Comparison of ENCODE assay signal across 28 mouse cellular contexts in the genomic region with DNA sequence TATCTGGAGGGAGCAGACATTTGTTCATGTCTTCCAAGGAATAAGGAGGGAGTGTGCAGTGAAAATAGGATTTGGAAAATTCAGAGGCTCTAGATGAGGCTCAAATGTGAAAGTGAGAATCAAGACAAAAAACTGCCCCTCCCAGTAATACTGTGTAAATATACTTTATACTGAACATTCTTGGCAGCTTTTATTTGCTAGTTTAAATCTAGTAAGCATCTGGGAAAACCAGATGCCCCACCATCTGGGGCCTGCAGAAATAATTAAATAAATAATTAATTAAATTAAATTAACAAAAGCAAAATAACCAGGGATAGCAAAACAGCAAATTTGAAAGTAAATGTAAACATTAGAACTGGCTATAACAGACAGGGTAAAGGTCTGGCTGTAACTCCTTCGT.
"Had no signal": no experiment of that assay in that cellular context is flagged by ENCODE, and none has a peak within 500 bp of the region (broad histone marks: within the 10 kb centered on the region; RNA-seq: fewer than 3 reads in every experiment).

No protein-coding gene starts in this region.

- H3K9me3 ChIP-seq: heart, embryonic 13.5 days; heart, embryonic 15.5 days; hindbrain, embryonic 13.5 days; hindbrain, embryonic 15.5 days; kidney, embryonic 15.5 days; limb, embryonic 13.5 days; limb, embryonic 15.5 days; liver, embryonic 12.5 days had no signal

- H3K27me3 ChIP-seq: heart, embryonic 13.5 days; heart, embryonic 15.5 days; hindbrain, embryonic 13.5 days; hindbrain, embryonic 15.5 days; kidney, embryonic 15.5 days; limb, embryonic 13.5 days; limb, embryonic 15.5 days; liver, embryonic 12.5 days had no signal

- ATAC-seq: hindbrain, postnatal 0 days; intestine, embryonic 16.5 days; liver, embryonic 12.5 days had no signal

- H3K4me1 ChIP-seq: heart, embryonic 13.5 days; heart, embryonic 15.5 days; hindbrain, embryonic 13.5 days; hindbrain, embryonic 15.5 days; kidney, embryonic 15.5 days; limb, embryonic 13.5 days; limb, embryonic 15.5 days; liver, embryonic 12.5 days had no signal

- H3K36me3 ChIP-seq: heart, embryonic 15.5 days; hindbrain, embryonic 13.5 days; hindbrain, embryonic 15.5 days; limb, embryonic 13.5 days; limb, embryonic 15.5 days; liver, embryonic 12.5 days had no signal

- H3K27ac ChIP-seq: gastrocnemius, adult 2 months; heart, adult 2 months; heart, embryonic 13.5 days; heart, embryonic 15.5 days; hindbrain, embryonic 13.5 days; hindbrain, embryonic 15.5 days; hindbrain, postnatal 0 days; kidney, embryonic 15.5 days; kidney, postnatal 0 days; limb, embryonic 13.5 days; limb, embryonic 15.5 days; liver, embryonic 12.5 days; liver, embryonic 14.5 days had no signal

- H3K4me3 ChIP-seq: gastrocnemius, adult 2 months; heart, adult 2 months; heart, embryonic 13.5 days; heart, embryonic 15.5 days; hindbrain, embryonic 13.5 days; hindbrain, embryonic 15.5 days; kidney, embryonic 15.5 days; limb, embryonic 13.5 days; limb, embryonic 15.5 days; liver, embryonic 12.5 days had no signal

- H3K4me2 ChIP-seq: heart, embryonic 11.5 days; heart, embryonic 13.5 days; heart, embryonic 15.5 days; hindbrain, embryonic 13.5 days; hindbrain, embryonic 15.5 days; kidney, embryonic 15.5 days; limb, embryonic 13.5 days; limb, embryonic 15.5 days; liver, embryonic 12.5 days had no signal

- H3K9ac ChIP-seq: heart, embryonic 13.5 days; heart, embryonic 15.5 days; hindbrain, embryonic 13.5 days; hindbrain, embryonic 15.5 days; kidney, embryonic 15.5 days; limb, embryonic 13.5 days; limb, embryonic 15.5 days; liver, embryonic 12.5 days; liver, embryonic 14.5 days had no signal

- DNase-seq: gastrocnemius, adult 2 months; gastrocnemius, postnatal 10 days; gastrocnemius, postnatal 36 days; heart, adult 11 months; heart, adult 2 months; heart, postnatal 14 days; heart, postnatal 36 days; kidney, adult 11 months; kidney, adult 2 months; kidney, adult 9 months; kidney, postnatal 14 days; kidney, postnatal 36 days; layer of hippocampus, adult 9-11 months; layer of hippocampus, postnatal 36 days; left cerebral cortex, postnatal 4 days had no signal
